Mouse (Mus musculus) forebrain, embryonic 16.5 days (tissue): Measurements from ENCODE around the gene Exosc8. TPM values are rescaled to one million over a fixed set of nuclear protein-coding genes. Genes with fewer than 3 reads are reported as not detected.

Source experiments
- ATAC-seq: fragments of 200-750 bp; cut with Nextera tagmentation; 2 replicates; pipeline ENCODE4 v1.8.0; 2017; ENCODE audit warnings: mild to moderate bottlenecking, moderate library complexity
- H3K27ac ChIP-seq: fragments of 300-500 bp; sonication (generic); 2 replicates; pipeline ENCODE4 v1.5.1; 2014; ENCODE audit warnings: low read length, control low read depth
- H3K27me3 ChIP-seq: fragments of 300-500 bp; sonication (generic); replicated peaks from 2 replicates; pipeline ENCODE4 v1.6.1; 2014; ENCODE audit warnings: low read length; ENCODE audit not compliant: control insufficient read depth, insufficient read depth
- H3K36me3 ChIP-seq: fragments of 300-500 bp; sonication (generic); 2 replicates; pipeline ENCODE4 v1.6.1; 2014; ENCODE audit not compliant: control insufficient read depth, insufficient read depth
- H3K4me1 ChIP-seq: fragments of 300-500 bp; sonication (generic); replicated peaks from 2 replicates; pipeline ENCODE4 v1.6.1; 2014; ENCODE audit warnings: low read length; ENCODE audit not compliant: control insufficient read depth, insufficient read depth
- H3K4me2 ChIP-seq: fragments of 300-500 bp; sonication (generic); 2 replicates; pipeline ENCODE4 v1.6.1; 2014; ENCODE audit warnings: mild to moderate bottlenecking, low read length, control low read depth
- H3K4me3 ChIP-seq: fragments of 300-500 bp; sonication (generic); replicated peaks from 2 replicates; pipeline ENCODE4 v1.5.1; 2014; ENCODE audit warnings: mild to moderate bottlenecking, low read length, control low read depth
- H3K9ac ChIP-seq: fragments of 300-500 bp; sonication (generic); replicated peaks from 2 replicates; pipeline ENCODE4 v1.6.1; 2014; ENCODE audit warnings: low read depth, low read length, control low read depth
- H3K9me3 ChIP-seq: fragments of 300-500 bp; sonication (generic); 2 replicates; pipeline ENCODE4 v1.6.1; 2016; ENCODE audit warnings: low read length; ENCODE audit not compliant: control insufficient read depth
- WGBS: fragments of 180-500 bp; shearing (Covaris S2); extraction: QIAGEN DNeasy Blood & Tissue Kit; methylation state at CpG from one replicate; pipeline ENCODE4 v1.1.7; 2014; 5-methylcytosine and 5-hydroxymethylcytosine counted together
- polyA plus RNA-seq: library from polyadenylated mRNA; unstranded; fragments of >200 nt; fragmentation: Nextera tagmentation; extraction: Ambion mirVana; gene quantifications from 2 replicates; pipeline ENCODE4 v1.2.1, GENCODE M21; 2015

The Exosc8 gene
- polyA plus RNA-seq, 1 experiment from 2014 or later: 94.4 TPM

- 54% methylated on average over 2 of the region's 2 CpGs for WGBS
- ATAC-seq: no peak
- Histone ChIP-seq H3K4me2 (no peak overlapping the region), H3K4me3 (no peak overlapping the region), H3K27me3 (no peaks in the 10 kb centered on the region), H3K4me1 (peaks cover 6% of the 10 kb centered on the region; the same call in 1 of the 2 replicates), H3K27ac (no peak overlapping the region), H3K36me3 (no peaks in the 10 kb centered on the region), H3K9me3 (no peaks in the 10 kb centered on the region), H3K9ac (no peak overlapping the region)
Observed at GRCm38 (mm10) chr3:54689091-54689490, 46.1 kb downstream of the Exosc8 start.

DNA sequence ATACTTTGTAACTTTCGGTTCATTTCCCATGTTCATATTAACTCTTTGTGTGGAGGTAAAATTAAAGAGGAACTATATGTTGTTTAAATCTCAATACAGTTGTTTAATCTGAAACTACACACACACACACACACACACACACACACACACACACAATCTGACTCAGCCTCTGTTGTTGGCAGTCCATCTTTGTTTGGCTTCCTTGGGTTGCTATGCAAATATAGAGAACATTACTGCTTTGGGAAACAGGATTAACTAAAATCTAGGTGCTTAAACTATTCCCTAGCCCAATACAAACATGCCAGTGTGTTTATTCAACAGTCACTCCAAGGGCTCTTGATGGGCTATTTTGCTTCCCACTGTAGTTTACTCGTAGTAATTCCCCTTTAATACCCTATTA lies 47.9 kb downstream of the Exosc8 start:
- no peak for ATAC-seq
- H3K27ac ChIP-seq: no peak overlapping the region
- WGBS: 55% methylated on average over 2 of the region's 2 CpGs

GRCm38 (mm10) chr3:54685202-54685601 lies 50.0 kb downstream of the Exosc8 start:
- no peak overlapping the region for H3K4me3 ChIP-seq
- no peak overlapping the region for H3K27ac ChIP-seq
- no peaks in the 10 kb centered on the region for H3K9me3 ChIP-seq
- H3K4me2 ChIP-seq: no peak overlapping the region
- H3K27me3 ChIP-seq: no peaks in the 10 kb centered on the region
- H3K36me3 ChIP-seq: no peaks in the 10 kb centered on the region
- H3K9ac ChIP-seq: no peak overlapping the region
- ATAC-seq: no peak
- H3K4me1 ChIP-seq: no peaks in the 10 kb centered on the region
- 97% methylated on average over 3 of the region's 3 CpGs for WGBS

More for the DNA sequence above, 47.9 kb downstream of the Exosc8 start:
- no peaks in the 10 kb centered on the region for H3K27me3 ChIP-seq
- no peaks in the 10 kb centered on the region for H3K9me3 ChIP-seq
- no peaks in the 10 kb centered on the region for H3K36me3 ChIP-seq
- no peak overlapping the region for H3K9ac ChIP-seq
- H3K4me1 ChIP-seq: peaks cover 3% of the 10 kb centered on the region; the same call in 1 of the 2 replicates
- no peak overlapping the region for H3K4me2 ChIP-seq
- no peak overlapping the region for H3K4me3 ChIP-seq

GRCm38 (mm10) chr3:54681310-54682204 lies 53.6 kb downstream of the Exosc8 start:
- WGBS: 71% methylated on average over 6 of the region's 6 CpGs
- Histone ChIP-seq H3K27me3 (no peaks in the 10 kb centered on the region), H3K36me3 (no peaks in the 10 kb centered on the region), H3K4me2 (no peak overlapping the region), H3K9me3 (no peaks in the 10 kb centered on the region), H3K9ac (no peak overlapping the region), H3K4me3 (no peak overlapping the region), H3K4me1 (no peaks in the 10 kb centered on the region), H3K27ac (no peak overlapping the region)
- ATAC-seq: no peak

Other genes with a start within 250 kb of the Exosc8 start
- gene Supt20, start 42.6 kb downstream of the Exosc8 start, polyA plus RNA-seq: 102 and 112 TPM in 2 replicates
- gene Gm21958, start 21.0 kb downstream of the Exosc8 start, polyA plus RNA-seq: not detected in 2 replicates
- gene Alg5, start 146 bp upstream of the Exosc8 start, polyA plus RNA-seq: 52.7 and 54.7 TPM in 2 replicates
- 0.13 and 0.19 TPM in 2 replicates for gene Smad9, start 20.2 kb upstream of the Exosc8 start, polyA plus RNA-seq
- gene Rfxap, start 72.4 kb upstream of the Exosc8 start, polyA plus RNA-seq: 34.9 and 37.6 TPM in 2 replicates
- 1.3 and 1.8 TPM in 2 replicates for gene Sertm1, start 180.5 kb upstream of the Exosc8 start, polyA plus RNA-seq